Mouse (Mus musculus) olfactory bulb, adult 2 months (tissue): ENCODE results near the gene Lrp11.

Experiments used
- CTCF ChIP-seq: fragments of 200-500 bp; IDR thresholded peaks from 2 replicates; pipeline ENCODE4 v1.5.1; 2012; ENCODE audit warnings: low read depth, mild to moderate bottlenecking, low read length, moderate library complexity; ENCODE audit not compliant: insufficient read depth
- POLR2A ChIP-seq: fragments of 200-500 bp; IDR thresholded peaks from 2 replicates; pipeline ENCODE4 v1.6.1; 2012; ENCODE audit warnings: mild to moderate bottlenecking, low read depth, low read length, moderate library complexity; ENCODE audit not compliant: insufficient read depth

- TF ChIP-seq CTCF: no peak
- no peak for TF ChIP-seq POLR2A
Measured at GRCm38 (mm10) chr10:7620723-7621122, 31.1 kb downstream of the Lrp11 start.
